Mouse (Mus musculus): ENCODE measurements around the gene Pecr.

DNA sequence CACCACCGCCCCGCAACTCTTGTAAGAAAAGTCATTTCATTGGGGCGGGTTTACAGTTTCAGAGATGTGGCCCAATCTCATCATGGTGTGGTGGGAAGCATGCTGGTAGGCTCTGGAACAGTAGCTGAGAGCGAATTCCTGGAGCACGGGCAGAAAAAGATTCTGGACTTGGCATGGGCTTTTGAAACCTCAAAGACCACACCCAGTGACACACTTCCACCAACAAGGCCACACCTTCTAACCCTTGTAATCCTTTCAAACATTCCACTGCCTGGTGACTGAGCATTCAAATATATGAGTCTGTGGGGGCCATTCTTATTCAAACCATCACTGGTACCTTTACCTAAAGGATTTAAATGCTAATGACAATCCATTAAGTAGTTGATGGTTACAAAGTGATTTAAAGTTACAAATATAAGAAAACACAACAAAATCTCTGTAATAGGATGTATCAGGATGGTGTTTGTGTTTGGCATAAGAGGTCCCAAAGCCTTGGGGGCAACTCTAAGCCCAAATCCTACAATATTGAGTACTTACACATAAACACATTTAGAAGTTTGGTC is 41.5 kb downstream of the Pecr start:
- TF ChIP-seq CTCF (IDR thresholded peaks at IDR 0.05; ENCODE audit: low read depth) (no peak), EP300 (IDR thresholded peaks at IDR 0.05; ENCODE audit: low read depth) (no peak)
